Mouse (Mus musculus): ENCODE data around the gene Grm1. TPM values are rescaled to one million over a fixed set of nuclear protein-coding genes. Genes with fewer than 3 reads are reported as not detected.

Gene Grm1
- polyA plus RNA-seq, 1 experiment from 2014 or later: not detected

DNA sequence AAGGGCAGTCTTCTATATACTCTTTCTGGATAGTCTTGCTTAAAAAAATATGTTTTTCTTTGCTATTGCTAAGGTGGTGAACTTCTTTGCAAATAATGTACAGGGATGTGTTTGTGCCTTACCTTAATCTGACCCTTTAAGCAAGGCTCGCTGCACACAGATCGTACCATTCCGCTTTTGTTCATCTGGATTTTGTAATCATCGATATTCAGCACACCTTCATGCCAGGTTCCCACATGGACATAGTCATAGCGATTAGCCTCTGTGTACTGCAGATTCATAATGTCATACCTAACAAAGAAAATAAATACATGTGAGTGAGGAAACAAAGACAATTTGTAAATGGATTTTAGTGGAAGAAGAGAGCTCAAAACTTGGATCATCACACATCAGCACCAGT, 340.8 kb downstream of the Grm1 start:
- DNase-seq (ENCODE audit: low spot score) (no peak), ATAC-seq (replicated peaks; ENCODE audit: low FRiP score, low TSS enrichment, low read depth) (no peak)
- no peaks in the 10 kb centered on the region for H3K9me3 ChIP-seq (ENCODE audit: control insufficient read depth, low read length)
- H3K4me1 ChIP-seq (replicated peaks; ENCODE audit: control insufficient read depth, insufficient read depth, low read length): no peaks in the 10 kb centered on the region
- no peaks in the 10 kb centered on the region for H3K36me3 ChIP-seq (ENCODE audit: control insufficient read depth, insufficient read depth, low read length)
- 92% methylated on average over 5 of the region's 5 CpGs for WGBS
- H3K27ac ChIP-seq (ENCODE audit: low read depth): no peak overlapping the region
- no peaks in the 10 kb centered on the region for H3K27me3 ChIP-seq (replicated peaks; ENCODE audit: control insufficient read depth, insufficient read depth, low read length)
- H3K4me3 ChIP-seq (ENCODE audit: low read depth, low read length): no peak overlapping the region
- no peak overlapping the region for H3K9ac ChIP-seq (ENCODE audit: low read length)
- no peak overlapping the region for H3K4me2 ChIP-seq (ENCODE audit: low read length)

DNA sequence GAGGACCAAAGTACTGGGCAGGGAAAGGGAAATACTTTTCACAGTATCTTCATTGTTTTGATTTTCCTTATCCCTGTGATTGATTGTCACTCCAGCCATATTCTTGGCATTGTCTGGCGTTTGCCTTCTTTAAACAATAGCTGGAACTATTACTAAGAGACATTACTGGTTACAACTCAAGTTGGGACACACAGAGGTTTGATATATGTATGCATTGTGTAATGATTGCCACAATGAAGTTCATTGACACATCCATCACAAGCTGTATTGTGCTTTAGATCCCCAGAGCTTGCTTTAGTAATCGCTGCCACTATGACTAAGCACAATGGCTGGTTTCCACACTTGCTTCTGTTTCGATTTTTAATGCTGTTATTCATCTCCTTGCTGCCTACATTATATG, 341.4 kb downstream of the Grm1 start:
- DNase-seq (ENCODE audit: low spot score) (no peak), ATAC-seq (replicated peaks; ENCODE audit: low FRiP score, low TSS enrichment, low read depth) (no peak)
- H3K4me1 ChIP-seq (replicated peaks; ENCODE audit: control insufficient read depth, insufficient read depth, low read length): no peaks in the 10 kb centered on the region
- 74% methylated on average over 3 of the region's 3 CpGs for WGBS
- no peaks in the 10 kb centered on the region for H3K9me3 ChIP-seq (ENCODE audit: control insufficient read depth, low read length)
- H3K27ac ChIP-seq (ENCODE audit: low read depth): no peak overlapping the region
- no peaks in the 10 kb centered on the region for H3K36me3 ChIP-seq (ENCODE audit: control insufficient read depth, insufficient read depth, low read length)
- no peak overlapping the region for H3K4me3 ChIP-seq (ENCODE audit: low read depth, low read length)
- H3K27me3 ChIP-seq (replicated peaks; ENCODE audit: control insufficient read depth, insufficient read depth, low read length): no peaks in the 10 kb centered on the region
- H3K4me2 ChIP-seq (ENCODE audit: low read length): no peak overlapping the region
- H3K9ac ChIP-seq (ENCODE audit: low read length): no peak overlapping the region

DNA sequence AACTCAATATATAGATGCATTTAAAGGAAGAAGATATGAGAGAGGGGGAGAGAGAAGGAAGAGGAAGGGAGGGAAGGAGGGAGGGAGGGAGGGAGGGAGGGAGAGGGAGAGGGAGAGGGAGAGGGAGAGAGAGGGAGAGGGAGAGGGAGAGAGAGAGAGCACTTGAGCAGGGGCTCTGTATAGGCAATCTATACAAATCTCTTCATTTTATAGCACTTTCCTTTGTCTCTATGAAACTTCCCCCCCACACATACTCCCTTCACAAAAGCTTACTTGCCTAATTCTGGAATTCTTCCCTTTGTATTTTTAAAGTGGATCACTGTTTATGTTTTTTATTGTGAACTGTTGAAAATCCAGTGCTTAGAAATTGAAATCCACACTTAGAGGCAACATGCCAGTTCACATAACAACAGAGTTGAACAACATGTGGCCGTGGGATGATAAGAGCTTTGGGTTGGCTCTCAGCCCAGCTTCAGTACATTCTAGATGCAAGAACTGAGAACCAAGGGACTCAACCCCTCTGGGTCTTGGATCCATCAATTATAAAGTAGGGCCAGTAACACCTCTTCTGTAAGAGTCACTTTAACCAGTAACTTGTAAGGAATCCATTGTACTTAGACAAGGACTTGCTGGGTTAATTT, 345.0 kb downstream of the Grm1 start:
- no peak for ATAC-seq (replicated peaks; ENCODE audit: low FRiP score, low TSS enrichment, low read depth)
- Histone ChIP-seq H3K4me2 (ENCODE audit: low read length) (no peak overlapping the region), H3K9ac (ENCODE audit: low read length) (no peak overlapping the region), H3K4me3 (ENCODE audit: low read depth, low read length) (no peak overlapping the region), H3K4me1 (replicated peaks; ENCODE audit: control insufficient read depth, insufficient read depth, low read length) (no peaks in the 10 kb centered on the region), H3K36me3 (ENCODE audit: control insufficient read depth, insufficient read depth, low read length) (no peaks in the 10 kb centered on the region), H3K9me3 (ENCODE audit: control insufficient read depth, low read length) (no peaks in the 10 kb centered on the region), H3K27me3 (replicated peaks; ENCODE audit: control insufficient read depth, insufficient read depth, low read length) (no peaks in the 10 kb centered on the region), H3K27ac (ENCODE audit: low read depth) (no peak overlapping the region)
- WGBS: 52% methylated on average over 1 of the region's 1 CpGs
- DNase-seq (ENCODE audit: low spot score): no peak

DNA sequence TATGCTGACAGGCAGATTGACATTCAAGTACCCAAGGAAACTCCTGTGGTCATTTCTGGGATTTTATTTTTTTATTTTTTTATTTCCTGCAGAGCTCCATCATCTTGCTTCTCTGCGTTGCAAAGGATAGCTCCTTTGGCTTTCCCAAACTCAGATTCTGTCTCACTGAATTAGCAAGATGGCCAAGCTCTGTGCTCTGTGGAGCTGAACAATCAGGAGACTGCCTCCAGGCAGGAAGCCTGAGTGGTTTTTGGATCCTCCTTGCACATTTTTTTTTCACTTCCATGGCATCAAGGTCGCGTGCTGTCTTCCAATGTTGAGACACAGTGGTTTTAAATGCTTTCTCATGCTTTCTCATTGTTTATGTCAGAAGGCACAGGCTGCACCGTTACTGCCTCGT, 347.6 kb downstream of the Grm1 start:
- Histone ChIP-seq H3K36me3 (ENCODE audit: control insufficient read depth, insufficient read depth, low read length) (no peaks in the 10 kb centered on the region), H3K4me1 (replicated peaks; ENCODE audit: control insufficient read depth, insufficient read depth, low read length) (no peaks in the 10 kb centered on the region), H3K9ac (ENCODE audit: low read length) (no peak overlapping the region), H3K4me2 (ENCODE audit: low read length) (no peak overlapping the region), H3K9me3 (ENCODE audit: control insufficient read depth, low read length) (no peaks in the 10 kb centered on the region), H3K4me3 (ENCODE audit: low read depth, low read length) (no peak overlapping the region), H3K27ac (ENCODE audit: low read depth) (no peak overlapping the region), H3K27me3 (replicated peaks; ENCODE audit: control insufficient read depth, insufficient read depth, low read length) (no peaks in the 10 kb centered on the region)
- DNase-seq (ENCODE audit: low spot score) (no peak), ATAC-seq (replicated peaks; ENCODE audit: low FRiP score, low TSS enrichment, low read depth) (no peak)
- 44% methylated on average over 5 of the region's 5 CpGs for WGBS

DNA sequence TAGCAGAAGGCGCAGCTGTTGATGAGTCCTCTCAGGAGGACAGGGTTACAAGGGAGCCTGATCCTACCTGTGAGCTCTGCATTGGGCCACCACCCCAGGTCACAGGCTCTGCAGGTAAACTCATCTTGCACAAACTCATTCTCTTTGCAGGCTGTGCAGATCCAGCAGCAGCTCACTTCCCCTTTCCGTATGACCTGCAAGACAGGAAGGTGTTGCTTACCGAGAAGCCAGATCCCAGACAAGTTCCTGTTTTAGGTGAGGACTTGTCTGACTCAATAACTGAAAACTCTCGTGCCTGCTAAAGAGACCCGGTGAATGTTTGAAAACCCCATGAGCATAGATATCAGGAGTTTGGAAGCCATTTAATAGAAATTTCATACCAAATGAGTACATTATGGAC, 349.1 kb downstream of the Grm1 start:
- WGBS: 77% methylated on average over 5 of the region's 5 CpGs
- DNase-seq (ENCODE audit: low spot score): no peak
- Histone ChIP-seq H3K27me3 (replicated peaks; ENCODE audit: control insufficient read depth, insufficient read depth, low read length) (no peaks in the 10 kb centered on the region), H3K9ac (ENCODE audit: low read length) (no peak overlapping the region), H3K4me3 (ENCODE audit: low read depth, low read length) (no peak overlapping the region), H3K9me3 (ENCODE audit: control insufficient read depth, low read length) (no peaks in the 10 kb centered on the region), H3K27ac (ENCODE audit: low read depth) (no peak overlapping the region), H3K36me3 (ENCODE audit: control insufficient read depth, insufficient read depth, low read length) (no peaks in the 10 kb centered on the region), H3K4me1 (replicated peaks; ENCODE audit: control insufficient read depth, insufficient read depth, low read length) (no peaks in the 10 kb centered on the region), H3K4me2 (ENCODE audit: low read length) (no peak overlapping the region)
- no peak for ATAC-seq (replicated peaks; ENCODE audit: low FRiP score, low TSS enrichment, low read depth)

DNA sequence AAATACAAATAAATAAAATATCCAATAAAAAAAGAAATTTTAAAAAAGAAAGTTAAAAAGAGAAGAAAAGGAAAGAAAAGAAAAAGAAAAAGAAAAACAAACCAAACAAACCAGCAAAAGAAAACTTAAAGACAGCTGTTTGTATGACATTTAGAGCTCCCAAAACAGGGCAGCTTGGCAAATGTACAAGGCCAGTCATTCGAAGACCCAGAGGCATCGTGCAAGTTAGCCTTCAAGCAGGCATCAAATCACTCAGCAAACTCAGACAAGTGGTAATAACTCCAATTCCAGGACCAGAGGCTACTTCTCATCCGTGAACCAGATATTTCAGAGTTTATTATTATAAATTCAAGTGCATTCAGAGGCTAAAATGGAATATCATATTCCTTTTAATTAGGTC, 355.7 kb downstream of the Grm1 start:
- Histone ChIP-seq H3K27ac (ENCODE audit: low read depth) (no peak overlapping the region), H3K4me3 (ENCODE audit: low read depth, low read length) (no peak overlapping the region), H3K9me3 (ENCODE audit: control insufficient read depth, low read length) (no peaks in the 10 kb centered on the region), H3K27me3 (replicated peaks; ENCODE audit: control insufficient read depth, insufficient read depth, low read length) (no peaks in the 10 kb centered on the region), H3K4me1 (replicated peaks; ENCODE audit: control insufficient read depth, insufficient read depth, low read length) (no peaks in the 10 kb centered on the region), H3K36me3 (ENCODE audit: control insufficient read depth, insufficient read depth, low read length) (no peaks in the 10 kb centered on the region), H3K4me2 (ENCODE audit: low read length) (no peak overlapping the region), H3K9ac (ENCODE audit: low read length) (no peak overlapping the region)
- ATAC-seq (replicated peaks; ENCODE audit: low FRiP score, low TSS enrichment, low read depth) (no peak), DNase-seq (ENCODE audit: low spot score) (no peak)
- 84% methylated on average over 3 of the region's 3 CpGs for WGBS

DNA sequence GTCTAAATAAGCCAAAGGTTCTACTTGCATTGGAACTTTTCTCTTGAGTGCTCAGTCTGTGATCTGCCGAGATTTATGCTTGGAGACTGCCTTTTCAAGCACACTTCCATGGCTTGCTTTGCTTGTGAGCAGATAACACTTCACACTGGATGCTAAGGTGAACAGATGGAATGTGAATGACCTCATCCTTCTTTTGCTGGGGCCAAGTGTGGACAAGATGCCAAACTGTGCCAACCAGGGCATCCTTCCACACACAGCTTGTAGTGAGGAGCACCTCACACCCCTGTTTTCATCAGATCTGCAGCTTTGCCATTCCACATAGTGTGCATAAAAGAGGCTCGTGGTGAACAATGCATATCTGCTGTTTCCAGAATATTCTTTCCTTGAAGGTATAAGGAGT, 371.3 kb downstream of the Grm1 start:
- no peak overlapping the region for H3K4me2 ChIP-seq (ENCODE audit: low read length)
- H3K9ac ChIP-seq (ENCODE audit: low read length): no peak overlapping the region
- no peak overlapping the region for H3K27ac ChIP-seq (ENCODE audit: low read depth)
- H3K9me3 ChIP-seq (ENCODE audit: control insufficient read depth, low read length): no peaks in the 10 kb centered on the region
- H3K27me3 ChIP-seq (replicated peaks; ENCODE audit: control insufficient read depth, insufficient read depth, low read length): no peaks in the 10 kb centered on the region
- no peak for ATAC-seq (replicated peaks; ENCODE audit: low FRiP score, low TSS enrichment, low read depth)
- WGBS: 68% methylated on average over 2 of the region's 2 CpGs
- no peak for DNase-seq (ENCODE audit: low spot score)
- no peak overlapping the region for H3K4me3 ChIP-seq (ENCODE audit: low read depth, low read length)
- no peaks in the 10 kb centered on the region for H3K4me1 ChIP-seq (replicated peaks; ENCODE audit: control insufficient read depth, insufficient read depth, low read length)
- no peaks in the 10 kb centered on the region for H3K36me3 ChIP-seq (ENCODE audit: control insufficient read depth, insufficient read depth, low read length)

DNA sequence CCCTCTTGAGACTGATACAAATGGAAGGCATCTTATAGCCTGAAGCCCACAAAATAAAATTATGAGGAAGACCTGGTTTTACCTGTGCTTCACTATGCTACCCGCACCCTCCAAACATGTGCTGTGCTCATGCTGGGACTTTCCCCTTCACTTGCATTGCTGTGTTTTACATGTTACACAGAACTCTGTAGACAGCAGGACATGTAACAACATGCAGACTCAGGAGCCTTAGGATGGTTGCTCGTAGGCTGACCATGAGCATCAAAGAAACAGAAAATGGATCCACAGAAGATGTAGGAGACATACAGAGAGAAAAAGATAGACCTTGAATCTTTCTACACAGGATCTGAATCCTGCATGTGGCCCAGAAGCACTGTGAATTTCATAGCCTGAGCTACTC, 371.8 kb downstream of the Grm1 start:
- no peaks in the 10 kb centered on the region for H3K9me3 ChIP-seq (ENCODE audit: control insufficient read depth, low read length)
- DNase-seq (ENCODE audit: low spot score): no peak
- H3K4me2 ChIP-seq (ENCODE audit: low read length): no peak overlapping the region

DNA sequence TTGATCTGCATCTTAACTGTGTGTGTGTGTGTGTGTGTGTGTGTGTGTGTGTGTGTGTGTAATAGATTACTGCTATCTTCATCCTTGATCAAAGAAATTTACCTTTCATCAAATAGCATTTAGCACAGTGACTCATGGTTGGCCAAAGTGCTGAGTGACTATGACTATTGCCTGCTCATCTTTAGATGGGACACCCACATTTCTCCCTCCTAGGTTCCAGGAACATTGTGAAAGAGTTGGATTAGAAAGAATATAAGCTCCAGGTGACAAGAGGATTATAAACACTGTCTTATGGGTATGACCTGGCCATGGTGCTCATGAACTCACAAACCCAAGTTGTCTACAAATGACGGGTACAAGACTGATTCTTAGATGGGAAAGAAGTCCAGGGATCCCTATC, 374.1 kb downstream of the Grm1 start:
- Histone ChIP-seq H3K36me3 (ENCODE audit: control insufficient read depth, insufficient read depth, low read length) (no peaks in the 10 kb centered on the region), H3K9ac (ENCODE audit: low read length) (no peak overlapping the region), H3K27me3 (replicated peaks; ENCODE audit: control insufficient read depth, insufficient read depth, low read length) (no peaks in the 10 kb centered on the region), H3K4me2 (ENCODE audit: low read length) (no peak overlapping the region), H3K4me3 (ENCODE audit: low read depth, low read length) (no peak overlapping the region), H3K4me1 (replicated peaks; ENCODE audit: control insufficient read depth, insufficient read depth, low read length) (no peaks in the 10 kb centered on the region), H3K9me3 (ENCODE audit: control insufficient read depth, low read length) (no peaks in the 10 kb centered on the region), H3K27ac (ENCODE audit: low read depth) (no peak overlapping the region)
- 89% methylated on average over 1 of the region's 1 CpGs for WGBS
- DNase-seq (ENCODE audit: low spot score) (no peak), ATAC-seq (replicated peaks; ENCODE audit: low FRiP score, low TSS enrichment, low read depth) (no peak)

More for the DNA sequence above, 371.8 kb downstream of the Grm1 start:
- Histone ChIP-seq H3K4me3 (ENCODE audit: low read depth, low read length) (no peak overlapping the region), H3K27me3 (replicated peaks; ENCODE audit: control insufficient read depth, insufficient read depth, low read length) (no peaks in the 10 kb centered on the region), H3K27ac (ENCODE audit: low read depth) (no peak overlapping the region), H3K9ac (ENCODE audit: low read length) (no peak overlapping the region), H3K36me3 (ENCODE audit: control insufficient read depth, insufficient read depth, low read length) (no peaks in the 10 kb centered on the region), H3K4me1 (replicated peaks; ENCODE audit: control insufficient read depth, insufficient read depth, low read length) (no peaks in the 10 kb centered on the region)
- ATAC-seq (replicated peaks; ENCODE audit: low FRiP score, low TSS enrichment, low read depth): no peak
- WGBS: 92% methylated on average over 2 of the region's 2 CpGs

Measured in intestine, embryonic 14.5 days (tissue).